Mouse (Mus musculus): ENCODE results near the gene Hprt. TPM values are rescaled to one million over a fixed set of nuclear protein-coding genes. Genes with fewer than 3 reads are reported as not detected.

Hprt gene
- polyA plus RNA-seq, 1 experiment = 73.2 TPM

DNA sequence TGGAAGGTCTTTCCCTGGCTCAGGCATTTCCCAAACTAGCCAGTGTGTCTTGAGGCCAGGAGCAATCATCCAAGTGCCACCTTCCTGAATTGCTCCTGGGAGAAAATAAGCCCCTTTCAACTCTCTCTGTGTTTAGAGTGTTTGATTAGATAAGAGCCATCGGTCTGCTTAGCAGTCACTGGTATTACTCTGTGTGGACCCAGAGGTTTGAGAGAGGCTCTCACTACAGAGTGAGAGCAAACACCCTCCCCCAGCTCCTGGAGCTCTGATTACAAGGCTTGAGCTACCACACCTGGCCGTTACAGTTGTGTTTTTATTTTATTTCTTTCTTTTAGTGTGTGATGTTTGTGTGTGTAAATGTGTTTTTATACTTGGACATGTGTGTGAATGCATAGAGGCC, 59.0 kb downstream of the Hprt start:
- TF ChIP-seq POLR2A (IDR thresholded peaks at IDR 0.05; ENCODE audit: borderline replicate concordance, control insufficient read depth, low read depth, low read length) (no peak), CTCF (IDR thresholded peaks at IDR 0.05; ENCODE audit: control insufficient read depth, insufficient read depth, low read length) (no peak)
- Histone ChIP-seq H3K4me1 (ENCODE audit: control insufficient read depth, insufficient read depth, low read length) (no peaks in the 10 kb centered on the region; the same call in 1 of the 2 replicates), H3K27ac (ENCODE audit: control insufficient read depth, insufficient read depth, low read depth, low read length, poor library complexity) (no peak overlapping the region), H3K4me3 (replicated peaks; ENCODE audit: control insufficient read depth, low read depth, low read length) (no peak overlapping the region)
- 60% methylated on average over 2 of the region's 2 CpGs for WGBS

DNA sequence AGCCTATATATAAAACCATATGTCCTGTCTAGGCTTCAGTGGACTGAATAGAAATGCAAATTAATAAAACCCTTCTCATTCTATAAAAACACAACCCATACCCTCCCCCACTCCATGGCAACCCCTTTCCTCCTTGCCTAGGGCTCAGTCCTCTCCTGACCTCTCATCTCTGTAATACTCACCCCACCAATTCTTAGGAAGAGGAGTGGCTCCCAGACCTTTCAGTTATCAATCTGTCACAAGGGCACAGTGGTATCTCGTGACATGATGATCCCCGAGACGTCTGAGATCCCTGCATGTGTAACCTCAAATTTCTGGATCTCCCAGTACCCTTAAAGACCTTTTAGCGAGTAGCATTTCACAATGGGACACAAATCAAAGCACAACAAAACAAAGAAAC, 61.3 kb downstream of the Hprt start:
- WGBS = 48% methylated on average over 4 of the region's 4 CpGs
- TF ChIP-seq CTCF (IDR thresholded peaks at IDR 0.05; ENCODE audit: control insufficient read depth, insufficient read depth, low read length) (no peak), POLR2A (IDR thresholded peaks at IDR 0.05; ENCODE audit: borderline replicate concordance, control insufficient read depth, low read depth, low read length) (no peak)
- no peaks in the 10 kb centered on the region; the same call in 1 of the 2 replicates for H3K4me1 ChIP-seq (ENCODE audit: control insufficient read depth, insufficient read depth, low read length)
- H3K27ac ChIP-seq (ENCODE audit: control insufficient read depth, insufficient read depth, low read depth, low read length, poor library complexity) = no peak overlapping the region
- no peak overlapping the region for H3K4me3 ChIP-seq (replicated peaks; ENCODE audit: control insufficient read depth, low read depth, low read length)

GRCm38 (mm10) chrX:53050353-53050752, 62.4 kb downstream of the Hprt start:
- 12% methylated on average over 9 of the region's 9 CpGs for WGBS
- H3K4me3 ChIP-seq (replicated peaks; ENCODE audit: control insufficient read depth, low read depth, low read length) = no peak overlapping the region
- no peaks in the 10 kb centered on the region for H3K4me1 ChIP-seq (ENCODE audit: control insufficient read depth, insufficient read depth, low read length)
- TF ChIP-seq POLR2A (IDR thresholded peaks at IDR 0.05; ENCODE audit: borderline replicate concordance, control insufficient read depth, low read depth, low read length) = no peak
- H3K27ac ChIP-seq (ENCODE audit: control insufficient read depth, insufficient read depth, low read depth, low read length, poor library complexity) = no peak overlapping the region

DNA sequence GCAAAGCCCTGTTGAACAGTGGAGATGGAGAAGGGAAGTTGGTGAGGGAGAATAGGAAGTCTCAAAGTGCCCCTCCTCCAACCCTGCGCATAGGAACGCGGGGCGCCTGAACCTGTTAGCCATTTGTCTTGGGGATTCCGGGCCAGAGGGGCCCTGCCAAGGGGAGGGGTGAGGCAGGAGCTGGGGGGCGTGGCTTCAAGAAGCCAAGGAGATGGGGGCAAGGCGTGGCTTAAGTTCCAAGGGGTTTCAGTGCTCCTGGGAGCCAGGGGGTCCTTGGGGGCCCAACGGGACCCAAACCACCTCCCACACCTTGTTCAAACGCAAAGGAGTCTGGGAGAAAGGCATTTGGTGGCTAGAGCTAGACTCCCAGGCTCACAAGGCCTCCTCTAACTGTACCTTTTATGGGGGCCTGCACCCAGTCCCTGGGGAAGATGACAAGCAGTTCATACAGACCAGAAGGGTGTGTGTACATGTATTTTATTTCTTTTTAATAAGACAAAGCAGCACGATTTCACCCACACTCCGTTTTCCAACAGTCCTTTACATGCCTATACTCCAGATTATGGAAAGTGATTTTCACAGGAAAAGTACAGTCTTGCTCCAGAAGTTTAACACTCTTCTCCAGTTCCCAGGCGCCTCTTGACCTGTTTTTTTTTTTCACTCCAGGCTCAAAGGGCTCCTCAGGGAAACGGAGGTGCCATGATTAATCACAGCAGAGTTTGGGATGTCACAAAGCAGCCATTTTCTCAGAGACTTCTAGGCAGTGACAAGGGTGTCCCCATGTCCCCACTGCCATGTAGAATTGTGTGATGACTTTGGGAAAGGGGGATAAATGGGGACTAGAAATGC, 64.9 kb downstream of the Hprt start:
- no peak for TF ChIP-seq CTCF (IDR thresholded peaks at IDR 0.05; ENCODE audit: control insufficient read depth, insufficient read depth, low read length)
- no peak for TF ChIP-seq POLR2A (IDR thresholded peaks at IDR 0.05; ENCODE audit: borderline replicate concordance, control insufficient read depth, low read depth, low read length)
- WGBS = 24% methylated on average over 13 of the region's 13 CpGs
- H3K27ac ChIP-seq (ENCODE audit: control insufficient read depth, insufficient read depth, low read depth, low read length, poor library complexity) = no peak overlapping the region
- H3K4me1 ChIP-seq (ENCODE audit: control insufficient read depth, insufficient read depth, low read length) = no peaks in the 10 kb centered on the region
- no peak overlapping the region for H3K4me3 ChIP-seq (replicated peaks; ENCODE audit: control insufficient read depth, low read depth, low read length)

DNA sequence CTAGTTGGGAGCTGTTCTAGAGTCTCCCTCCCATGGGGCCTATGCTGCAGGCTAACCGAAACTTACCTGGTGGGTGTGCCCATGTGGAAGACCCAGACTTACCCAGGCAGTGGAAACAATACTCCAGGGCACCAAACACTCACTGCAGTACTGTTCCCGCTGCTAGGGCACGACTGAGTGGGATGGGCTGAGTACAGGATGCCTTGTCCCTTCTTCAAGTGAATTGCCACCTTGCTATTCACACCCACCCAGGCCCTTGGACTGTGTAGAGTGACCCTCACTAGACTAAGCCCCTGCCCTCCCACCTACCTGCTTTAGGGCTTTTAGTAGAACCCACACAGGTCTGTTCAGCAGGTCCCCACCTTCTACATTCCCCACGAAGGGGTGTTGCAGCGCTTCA, 65.9 kb downstream of the Hprt start:
- 75% methylated on average over 5 of the region's 5 CpGs for WGBS
- no peak overlapping the region for H3K27ac ChIP-seq (ENCODE audit: control insufficient read depth, insufficient read depth, low read depth, low read length, poor library complexity)
- TF ChIP-seq POLR2A (IDR thresholded peaks at IDR 0.05; ENCODE audit: borderline replicate concordance, control insufficient read depth, low read depth, low read length) (no peak), CTCF (IDR thresholded peaks at IDR 0.05; ENCODE audit: control insufficient read depth, insufficient read depth, low read length) (no peak)
- no peaks in the 10 kb centered on the region; the same call in 1 of the 2 replicates for H3K4me1 ChIP-seq (ENCODE audit: control insufficient read depth, insufficient read depth, low read length)
- no peak overlapping the region for H3K4me3 ChIP-seq (replicated peaks; ENCODE audit: control insufficient read depth, low read depth, low read length)

DNA sequence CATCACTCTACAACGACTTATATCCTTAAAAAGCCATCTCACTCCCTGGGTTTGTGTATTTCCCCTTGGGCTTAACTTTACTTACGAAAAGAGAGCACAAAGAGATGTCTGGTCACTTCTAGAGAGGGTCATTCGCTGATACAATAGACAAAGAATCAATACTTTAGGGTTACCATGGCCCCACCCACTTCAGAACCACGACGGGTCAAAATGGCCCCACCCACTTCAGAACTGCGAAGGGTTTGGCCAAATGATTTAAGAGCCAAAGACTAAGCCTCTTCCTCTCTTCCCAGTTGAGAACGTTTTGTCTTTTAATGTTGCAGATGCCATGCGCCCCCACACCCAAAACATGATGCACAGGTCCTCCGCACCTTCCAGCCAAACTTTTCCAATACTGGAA, 67.8 kb downstream of the Hprt start:
- no peak overlapping the region for H3K27ac ChIP-seq (ENCODE audit: control insufficient read depth, insufficient read depth, low read depth, low read length, poor library complexity)

GRCm38 (mm10) chrX:53056627-53057026, 68.7 kb downstream of the Hprt start:
- Histone ChIP-seq H3K27ac (ENCODE audit: control insufficient read depth, insufficient read depth, low read depth, low read length, poor library complexity) (peak overlapping the region; percentile 76), H3K4me1 (ENCODE audit: control insufficient read depth, insufficient read depth, low read length) (no peaks in the 10 kb centered on the region; the same call in 1 of the 2 replicates), H3K4me3 (replicated peaks; ENCODE audit: control insufficient read depth, low read depth, low read length) (peak overlapping the region; percentile 77)
- 16% methylated on average over 30 of the region's 33 CpGs for WGBS
- TF ChIP-seq POLR2A (IDR thresholded peaks at IDR 0.05; ENCODE audit: borderline replicate concordance, control insufficient read depth, low read depth, low read length) (no peak), CTCF (IDR thresholded peaks at IDR 0.05; ENCODE audit: control insufficient read depth, insufficient read depth, low read length) (no peak)

More for the DNA sequence above, 67.8 kb downstream of the Hprt start:
- WGBS = 15% methylated on average over 9 of the region's 9 CpGs
- H3K4me1 ChIP-seq (ENCODE audit: control insufficient read depth, insufficient read depth, low read length) = no peaks in the 10 kb centered on the region; the same call in 1 of the 2 replicates
- H3K4me3 ChIP-seq (replicated peaks; ENCODE audit: control insufficient read depth, low read depth, low read length) = peak overlapping the region; percentile 39
- no peak for TF ChIP-seq CTCF (IDR thresholded peaks at IDR 0.05; ENCODE audit: control insufficient read depth, insufficient read depth, low read length)
- TF ChIP-seq POLR2A (IDR thresholded peaks at IDR 0.05; ENCODE audit: borderline replicate concordance, control insufficient read depth, low read depth, low read length) = no peak

DNA sequence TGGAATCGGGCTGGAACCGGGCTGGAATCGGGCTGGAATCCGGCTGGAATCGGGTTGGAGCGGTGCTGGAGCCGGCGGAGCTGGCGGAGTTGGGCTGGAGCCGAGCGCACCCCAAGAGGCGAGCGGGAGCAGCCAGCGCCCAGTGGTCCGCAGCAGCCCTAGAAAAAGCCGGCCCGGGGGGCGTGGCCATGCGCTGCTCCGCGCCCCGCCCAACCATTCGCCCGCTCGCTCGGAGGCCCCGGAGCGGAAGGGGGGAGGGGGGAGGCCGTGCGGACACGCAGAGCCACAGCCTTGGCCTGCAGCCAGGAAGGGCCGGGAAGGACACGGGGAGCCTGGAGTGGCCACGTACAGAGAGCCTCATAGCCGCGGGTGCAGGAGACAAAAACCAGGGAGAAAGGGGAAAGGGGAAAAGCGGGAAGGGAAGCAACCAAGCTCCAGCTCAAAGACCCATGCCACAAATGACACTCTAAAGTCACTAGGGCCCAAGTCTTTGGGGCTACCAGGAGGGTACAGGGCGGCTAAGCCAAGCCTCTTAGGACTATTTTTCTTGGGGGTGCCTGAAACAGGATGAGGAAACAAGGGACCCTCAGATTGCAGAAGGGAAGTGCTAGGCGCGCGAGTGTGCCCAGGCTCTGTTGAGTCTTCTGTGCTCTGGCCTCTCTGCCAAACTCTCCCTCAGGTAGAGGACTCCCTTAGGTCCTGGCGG, 69.3 kb downstream of the Hprt start:
- peak; percentile 32; the same call in 1 of the 2 replicates for TF ChIP-seq POLR2A (IDR thresholded peaks at IDR 0.05; ENCODE audit: borderline replicate concordance, control insufficient read depth, low read depth, low read length)
- no peak for TF ChIP-seq CTCF (IDR thresholded peaks at IDR 0.05; ENCODE audit: control insufficient read depth, insufficient read depth, low read length)
- Histone ChIP-seq H3K27ac (ENCODE audit: control insufficient read depth, insufficient read depth, low read depth, low read length, poor library complexity) (peak overlapping the region; percentile 76), H3K4me3 (replicated peaks; ENCODE audit: control insufficient read depth, low read depth, low read length) (peak overlapping the region; percentile 77), H3K4me1 (ENCODE audit: control insufficient read depth, insufficient read depth, low read length) (no peaks in the 10 kb centered on the region; the same call in 1 of the 2 replicates)
- WGBS = 11% methylated on average over 29 of the region's 42 CpGs
